Mouse (Mus musculus) bone marrow macrophage, adult 2 months (primary cell): ENCODE results near the gene Atp8a1.

Source experiments
- CTCF ChIP-seq: IDR thresholded peaks from 2 replicates; pipeline ENCODE4 v1.5.1; 2012; ENCODE audit warnings: low read depth, mild to moderate bottlenecking, low read length, moderate library complexity
- POLR2A ChIP-seq: IDR thresholded peaks from 2 replicates; pipeline ENCODE4 v1.6.1; 2012; ENCODE audit warnings: mild to moderate bottlenecking, low read depth, low read length, borderline replicate concordance

- TF ChIP-seq CTCF, result no peak
- no peak for TF ChIP-seq POLR2A
Measured at GRCm38 (mm10) chr5:67822619-67823018, 24.6 kb downstream of the Atp8a1 start.
